Mouse (Mus musculus) neural tube, embryonic 12.5 days (tissue): ENCODE measurements around the gene Lpar6. TPM values are rescaled to one million over a fixed set of nuclear protein-coding genes. Genes with fewer than 3 reads are reported as not detected.

Experiments
- ATAC-seq: fragments of 200-750 bp; cut with Nextera tagmentation; 2 replicates; pipeline ENCODE4 v1.8.0; 2017; ENCODE audit warnings: low read depth, mild to moderate bottlenecking, moderate TSS enrichment, moderate library complexity; ENCODE audit not compliant: low FRiP score
- H3K27ac ChIP-seq: fragments of 300-500 bp; sonication (generic); 2 replicates; pipeline ENCODE4 v1.5.1; 2016
- H3K27me3 ChIP-seq: fragments of 300-500 bp; sonication (generic); replicated peaks from 2 replicates; pipeline ENCODE4 v1.6.1; 2016; ENCODE audit warnings: mild to moderate bottlenecking
- H3K36me3 ChIP-seq: fragments of 300-500 bp; sonication (generic); 2 replicates; pipeline ENCODE4 v1.6.1; 2016; ENCODE audit warnings: mild to moderate bottlenecking
- H3K4me1 ChIP-seq: fragments of 300-500 bp; sonication (generic); 2 replicates; pipeline ENCODE4 v1.6.1; 2016
- H3K4me2 ChIP-seq: fragments of 300-500 bp; sonication (generic); replicated peaks from 2 replicates; pipeline ENCODE4 v1.6.1; 2016; ENCODE audit warnings: mild to moderate bottlenecking
- H3K4me3 ChIP-seq: fragments of 300-500 bp; sonication (generic); 2 replicates; pipeline ENCODE4 v1.5.1; 2016
- H3K9ac ChIP-seq: fragments of 300-500 bp; sonication (generic); 2 replicates; pipeline ENCODE4 v1.6.1; 2016; ENCODE audit warnings: mild to moderate bottlenecking
- H3K9me3 ChIP-seq: fragments of 300-500 bp; sonication (generic); 2 replicates; pipeline ENCODE4 v1.6.1; 2016; ENCODE audit warnings: mild to moderate bottlenecking
- WGBS: fragments of 180-500 bp; shearing (Covaris S2); methylation state at CpG from one replicate; pipeline ENCODE4 v1.1.7; 2016; 5-methylcytosine and 5-hydroxymethylcytosine counted together
- microRNA counts: library from miRNA; unstranded; fragments of <30 nt; microRNA quantifications from one replicate; lab custom pipeline; 2017
- microRNA-seq: library from miRNA; unstranded; fragments of <30 nt; microRNA quantifications from one replicate; pipeline ENCODE4, GENCODE M21; 2017
- polyA plus RNA-seq: library from polyadenylated mRNA; unstranded; fragments of >200 nt; fragmentation: Nextera tagmentation; extraction: Ambion mirVana; gene quantifications from 2 replicates; pipeline ENCODE4 v1.2.1, GENCODE M21; 2016

Gene Lpar6
- polyA plus RNA-seq, 1 experiment from 2014 or later, result 14.0 TPM

- no peak for ATAC-seq
- peaks cover 11% of the 10 kb centered on the region for H3K9me3 ChIP-seq
- no peak overlapping the region for H3K4me3 ChIP-seq
- no peak overlapping the region for H3K9ac ChIP-seq
- no peaks in the 10 kb centered on the region for H3K27me3 ChIP-seq
- H3K4me2 ChIP-seq, result no peak overlapping the region
- no peak overlapping the region for H3K27ac ChIP-seq
- WGBS, result 97% methylated on average over 9 of the region's 9 CpGs
- H3K4me1 ChIP-seq, result no peaks in the 10 kb centered on the region
- peaks cover 26% of the 10 kb centered on the region for H3K36me3 ChIP-seq
Measured at GRCm38 (mm10) chr14:73262210-73262609, 24.5 kb downstream of the Lpar6 start.

GRCm38 (mm10) chr14:73266166-73266565 is 28.5 kb downstream of the Lpar6 start:
- 87% methylated on average over 3 of the region's 3 CpGs for WGBS
- H3K27ac ChIP-seq, result no peak overlapping the region
- H3K9ac ChIP-seq, result no peak overlapping the region
- no peaks in the 10 kb centered on the region for H3K27me3 ChIP-seq
- ATAC-seq, result no peak
- peaks cover 28% of the 10 kb centered on the region for H3K36me3 ChIP-seq
- H3K9me3 ChIP-seq, result peaks cover 11% of the 10 kb centered on the region
- H3K4me3 ChIP-seq, result no peak overlapping the region
- no peaks in the 10 kb centered on the region for H3K4me1 ChIP-seq
- no peak overlapping the region for H3K4me2 ChIP-seq

GRCm38 (mm10) chr14:73271807-73272206 is 34.1 kb downstream of the Lpar6 start:
- Histone ChIP-seq H3K27ac (no peak overlapping the region), H3K9ac (no peak overlapping the region), H3K36me3 (peaks cover 8% of the 10 kb centered on the region), H3K4me3 (no peak overlapping the region), H3K4me1 (peaks cover 7% of the 10 kb centered on the region; the same call in 1 of the 2 replicates), H3K27me3 (no peaks in the 10 kb centered on the region), H3K4me2 (no peak overlapping the region), H3K9me3 (no peaks in the 10 kb centered on the region)
- 32% methylated on average over 5 of the region's 5 CpGs for WGBS
- ATAC-seq, result no peak

GRCm38 (mm10) chr14:73279096-73279495 is 41.4 kb downstream of the Lpar6 start:
- H3K9ac ChIP-seq, result no peak overlapping the region
- 84% methylated on average over 6 of the region's 6 CpGs for WGBS
- no peak overlapping the region for H3K4me2 ChIP-seq
- H3K27me3 ChIP-seq, result no peaks in the 10 kb centered on the region
- ATAC-seq, result no peak
- H3K4me1 ChIP-seq, result no peaks in the 10 kb centered on the region
- H3K9me3 ChIP-seq, result no peaks in the 10 kb centered on the region
- H3K27ac ChIP-seq, result no peak overlapping the region
- H3K36me3 ChIP-seq, result peaks cover 10% of the 10 kb centered on the region
- no peak overlapping the region for H3K4me3 ChIP-seq

GRCm38 (mm10) chr14:73280996-73281395 is 43.3 kb downstream of the Lpar6 start:
- Histone ChIP-seq H3K36me3 (peaks cover 8% of the 10 kb centered on the region), H3K4me2 (no peak overlapping the region), H3K9me3 (no peaks in the 10 kb centered on the region), H3K27ac (no peak overlapping the region), H3K27me3 (no peaks in the 10 kb centered on the region), H3K9ac (no peak overlapping the region), H3K4me1 (no peaks in the 10 kb centered on the region), H3K4me3 (no peak overlapping the region)
- 9% methylated on average over 1 of the region's 1 CpGs for WGBS
- no peak for ATAC-seq

- no peaks in the 10 kb centered on the region for H3K9me3 ChIP-seq
- no peak overlapping the region for H3K4me2 ChIP-seq
- H3K27me3 ChIP-seq, result no peaks in the 10 kb centered on the region
- H3K4me1 ChIP-seq, result no peaks in the 10 kb centered on the region
- H3K36me3 ChIP-seq, result peaks cover 13% of the 10 kb centered on the region; the same call in 1 of the 2 replicates
- no peak overlapping the region for H3K9ac ChIP-seq
- no peak overlapping the region for H3K27ac ChIP-seq
- no peak for ATAC-seq
- H3K4me3 ChIP-seq, result no peak overlapping the region
- WGBS, result 98% methylated on average over 2 of the region's 2 CpGs
Measured at GRCm38 (mm10) chr14:73289915-73290314, 52.2 kb downstream of the Lpar6 start.

- Histone ChIP-seq H3K36me3 (peaks cover 11% of the 10 kb centered on the region; the same call in 1 of the 2 replicates), H3K9me3 (no peaks in the 10 kb centered on the region), H3K4me1 (no peaks in the 10 kb centered on the region), H3K27me3 (no peaks in the 10 kb centered on the region), H3K27ac (no peak overlapping the region), H3K9ac (no peak overlapping the region), H3K4me2 (no peak overlapping the region), H3K4me3 (no peak overlapping the region)
- ATAC-seq, result no peak
- 61% methylated on average over 1 of the region's 1 CpGs for WGBS
Measured at GRCm38 (mm10) chr14:73292434-73292833, 54.7 kb downstream of the Lpar6 start.

MicroRNAs encoded within 50 kb of the gene (microRNA counts, 519-probe panel; counts per million panel counts)
- 342 counts per million, percentile 67 among the panel's probes with 10 or more counts for microRNA mmu-miR-687 (lab: Ali Mortazavi, UCI)

Small RNAs within 50 kb of the gene (microRNA-seq; reads per million reads assigned to microRNA genes)
- gene Mir687, result not detected

Other genes with a start within 250 kb of the Lpar6 start
- gene Cysltr2, start 188.8 kb upstream of the Lpar6 start, polyA plus RNA-seq, result not detected in 2 replicates
- 109 and 118 TPM in 2 replicates for gene Rcbtb2, start 114.9 kb upstream of the Lpar6 start, polyA plus RNA-seq
- 38.1 and 46.0 TPM in 2 replicates for gene Rb1, start 87.9 kb downstream of the Lpar6 start, polyA plus RNA-seq
- gene Itm2b, start 147.4 kb downstream of the Lpar6 start, polyA plus RNA-seq, result 441 and 471 TPM in 2 replicates